Mouse (Mus musculus) heart, embryonic 15.5 days (tissue): ENCODE results near the gene Rasgrp1. TPM values are rescaled to one million over a fixed set of nuclear protein-coding genes. Genes with fewer than 3 reads are reported as not detected.

Experiments
- ATAC-seq: fragments of 200-750 bp; cut with Nextera tagmentation; replicated peaks from 2 replicates; pipeline ENCODE4 v1.8.0; 2017; ENCODE audit warnings: low read depth, moderate TSS enrichment; ENCODE audit not compliant: insufficient number of reproducible peaks, insufficient read depth, low FRiP score
- H3K27ac ChIP-seq: fragments of 300-500 bp; sonication (generic); 2 replicates; pipeline ENCODE4 v1.5.1; 2015; ENCODE audit warnings: mild to moderate bottlenecking, inconsistent platforms
- H3K27me3 ChIP-seq: fragments of 300-500 bp; sonication (generic); 2 replicates; pipeline ENCODE4 v1.6.1; 2015; ENCODE audit warnings: inconsistent platforms
- H3K36me3 ChIP-seq: fragments of 300-500 bp; sonication (generic); 2 replicates; pipeline ENCODE4 v1.6.1; 2015; ENCODE audit warnings: mild to moderate bottlenecking, inconsistent platforms
- H3K4me1 ChIP-seq: fragments of 300-500 bp; sonication (generic); replicated peaks from 2 replicates; pipeline ENCODE4 v1.6.1; 2015; ENCODE audit warnings: inconsistent platforms
- H3K4me2 ChIP-seq: fragments of 300-500 bp; sonication (generic); 2 replicates; pipeline ENCODE4 v1.6.1; 2015; ENCODE audit warnings: inconsistent platforms, mild to moderate bottlenecking, moderate library complexity
- H3K4me3 ChIP-seq: fragments of 300-500 bp; sonication (generic); 2 replicates; pipeline ENCODE4 v1.5.1; 2015; ENCODE audit warnings: mild to moderate bottlenecking, inconsistent platforms
- H3K9ac ChIP-seq: fragments of 300-500 bp; sonication (generic); 2 replicates; pipeline ENCODE4 v1.6.1; 2015; ENCODE audit warnings: mild to moderate bottlenecking, inconsistent platforms
- H3K9me3 ChIP-seq: fragments of 300-500 bp; sonication (generic); replicated peaks from 2 replicates; pipeline ENCODE4 v1.6.1; 2016; ENCODE audit warnings: inconsistent platforms
- WGBS: fragments of 180-500 bp; shearing (Covaris S2); methylation state at CpG from one replicate; pipeline ENCODE4 v1.1.7; 2015; ENCODE audit warnings: mixed read lengths; 5-methylcytosine and 5-hydroxymethylcytosine counted together
- polyA plus RNA-seq: library from polyadenylated mRNA; unstranded; fragments of >200 nt; fragmentation: Nextera tagmentation; extraction: Ambion mirVana; gene quantifications from 2 replicates; pipeline ENCODE4 v1.2.1, GENCODE M21; 2015

The Rasgrp1 gene
- polyA plus RNA-seq, 1 experiment from 2014 or later, result 0.19 TPM

DNA sequence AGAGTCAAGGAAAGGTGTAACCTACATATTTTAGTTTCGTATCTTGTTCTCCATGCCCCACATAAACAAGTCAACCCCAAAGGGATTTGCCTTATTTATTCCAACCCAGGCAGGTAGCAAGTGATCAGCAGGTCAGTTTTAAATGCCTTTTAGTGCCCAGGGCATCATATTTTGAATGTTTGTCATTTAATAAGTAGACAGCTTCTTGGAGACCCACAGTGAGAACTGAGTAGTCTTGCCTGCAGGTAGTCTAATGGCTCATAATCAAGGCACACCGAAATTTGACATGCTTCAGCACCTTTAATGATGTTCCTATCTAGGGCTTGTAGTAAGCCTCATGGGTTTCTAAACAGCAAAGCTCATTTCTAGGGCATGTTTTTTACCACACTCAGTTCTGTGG lies 21.3 kb upstream of the Rasgrp1 start:
- no peak for ATAC-seq
- H3K27ac ChIP-seq, result no peak overlapping the region
- no peaks in the 10 kb centered on the region for H3K36me3 ChIP-seq
- WGBS, result 88% methylated on average over 2 of the region's 2 CpGs
- H3K27me3 ChIP-seq, result no peaks in the 10 kb centered on the region
- H3K9me3 ChIP-seq, result no peaks in the 10 kb centered on the region
- no peak overlapping the region for H3K4me3 ChIP-seq
- no peak overlapping the region for H3K9ac ChIP-seq
- H3K4me2 ChIP-seq, result no peak overlapping the region
- no peaks in the 10 kb centered on the region for H3K4me1 ChIP-seq

DNA sequence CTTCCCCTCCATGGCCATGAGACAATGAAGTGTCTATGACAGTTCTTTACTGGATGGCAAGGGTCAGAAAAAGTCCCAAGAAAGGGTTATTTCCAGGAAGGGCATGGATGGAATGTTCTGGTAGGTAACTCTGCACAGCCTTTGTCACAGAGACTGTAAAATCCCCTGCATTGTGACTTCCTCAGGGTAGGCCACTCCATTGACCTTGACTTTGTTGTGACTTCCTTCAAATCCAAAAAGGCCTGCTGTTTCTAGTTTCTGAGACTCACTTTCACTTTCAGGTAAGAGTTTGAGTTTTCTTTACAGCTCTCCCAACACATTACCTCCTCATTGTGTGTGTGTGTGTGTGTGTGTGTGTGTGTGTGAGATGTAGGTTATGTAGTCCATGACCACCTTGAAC lies 15.1 kb upstream of the Rasgrp1 start:
- H3K4me3 ChIP-seq, result no peak overlapping the region
- H3K9me3 ChIP-seq, result no peaks in the 10 kb centered on the region
- H3K27ac ChIP-seq, result no peak overlapping the region
- H3K4me2 ChIP-seq, result no peak overlapping the region
- H3K9ac ChIP-seq, result no peak overlapping the region
- no peaks in the 10 kb centered on the region for H3K36me3 ChIP-seq
- no peak for ATAC-seq
- H3K4me1 ChIP-seq, result no peaks in the 10 kb centered on the region
- H3K27me3 ChIP-seq, result no peaks in the 10 kb centered on the region

DNA sequence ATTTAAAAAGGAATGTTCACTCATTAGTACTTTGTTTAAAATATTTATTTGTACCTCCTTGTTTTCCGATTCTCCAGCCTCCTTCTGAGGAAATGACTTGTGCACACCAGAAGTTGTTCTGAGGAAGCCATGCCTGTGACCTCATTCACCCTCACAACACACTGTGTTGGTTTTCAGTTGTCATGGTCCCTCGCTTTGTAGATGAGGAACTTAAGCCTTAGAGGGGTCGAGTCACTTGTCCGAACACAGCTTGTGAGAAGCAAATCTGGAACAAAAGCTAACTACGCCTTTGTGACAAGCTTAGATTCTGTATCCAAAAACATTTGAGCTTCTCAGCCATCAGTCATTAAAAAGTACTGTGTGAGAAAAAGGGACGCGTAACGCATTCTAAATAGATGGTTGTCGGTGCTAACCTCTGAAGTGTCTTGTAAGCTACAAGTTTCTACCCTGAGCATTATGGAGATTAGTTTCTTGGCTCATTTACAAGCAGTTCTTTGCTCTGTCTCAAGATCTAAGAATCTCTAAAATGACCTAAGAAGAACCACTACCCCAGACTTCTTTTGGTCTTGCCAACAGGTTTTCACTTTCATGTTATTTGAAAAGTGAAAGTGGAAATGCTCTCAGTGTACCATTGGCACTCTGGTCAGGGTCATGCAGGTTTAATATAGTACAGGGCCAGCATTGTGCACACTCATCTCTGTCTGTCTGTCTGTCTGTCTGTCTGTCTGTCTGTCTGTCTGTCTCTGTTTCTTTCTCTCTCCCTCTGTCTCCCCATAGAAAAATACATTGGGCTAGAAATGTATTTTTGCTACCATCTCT lies 9.7 kb upstream of the Rasgrp1 start:
- Histone ChIP-seq H3K36me3 (no peaks in the 10 kb centered on the region), H3K4me1 (no peaks in the 10 kb centered on the region), H3K4me3 (no peak overlapping the region), H3K4me2 (no peak overlapping the region), H3K27ac (no peak overlapping the region), H3K9me3 (no peaks in the 10 kb centered on the region), H3K9ac (no peak overlapping the region), H3K27me3 (no peaks in the 10 kb centered on the region)
- no peak for ATAC-seq
- WGBS, result 79% methylated on average over 9 of the region's 9 CpGs

DNA sequence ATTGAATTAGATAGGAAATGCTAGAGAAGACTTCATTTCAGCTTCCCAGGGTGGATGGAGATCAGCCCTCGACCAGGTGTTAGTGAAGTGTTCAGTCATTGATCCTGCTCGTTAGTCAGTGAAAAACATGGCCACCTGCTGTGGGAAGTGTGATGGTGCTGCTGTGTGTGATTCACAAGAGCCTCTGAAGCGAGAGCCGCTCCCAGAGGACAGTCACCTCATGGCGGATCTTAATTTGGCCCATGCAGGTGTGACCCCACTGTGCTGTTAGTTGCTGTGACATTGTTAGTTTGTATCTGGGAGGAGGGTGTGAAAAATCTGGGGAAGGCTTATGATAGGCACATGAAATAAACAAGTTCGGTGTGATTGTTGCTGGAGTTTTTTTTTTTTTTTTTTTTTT lies 7.3 kb upstream of the Rasgrp1 start:
- H3K27ac ChIP-seq, result no peak overlapping the region
- no peaks in the 10 kb centered on the region for H3K9me3 ChIP-seq
- no peaks in the 10 kb centered on the region for H3K27me3 ChIP-seq
- no peak overlapping the region for H3K4me2 ChIP-seq
- no peak for ATAC-seq
- H3K9ac ChIP-seq, result no peak overlapping the region
- no peak overlapping the region for H3K4me3 ChIP-seq
- H3K4me1 ChIP-seq, result no peaks in the 10 kb centered on the region
- no peaks in the 10 kb centered on the region for H3K36me3 ChIP-seq
- WGBS, result 45% methylated on average over 6 of the region's 6 CpGs

DNA sequence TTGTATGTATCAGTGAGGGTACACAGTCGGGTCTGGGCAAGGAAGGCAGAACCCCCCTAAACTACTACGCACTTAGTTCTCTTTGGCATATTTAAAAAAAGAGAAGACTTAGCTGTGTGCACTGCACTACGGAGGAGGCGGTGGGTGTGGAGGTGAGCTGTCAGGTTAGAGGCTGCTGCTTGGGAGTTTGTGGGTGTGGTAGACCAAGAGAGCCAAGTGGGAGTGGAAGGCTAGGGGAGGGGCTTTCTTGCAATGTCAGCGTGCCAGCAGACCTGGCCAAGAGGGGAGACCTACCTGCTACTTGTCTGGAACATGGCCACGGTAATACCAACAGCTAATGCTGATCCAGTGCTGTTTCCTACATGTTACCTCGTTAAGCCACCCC lies 431 bp upstream of the Rasgrp1 start:
- H3K9me3 ChIP-seq, result no peaks in the 10 kb centered on the region
- no peak overlapping the region for H3K9ac ChIP-seq
- H3K4me2 ChIP-seq, result peak overlapping the region; percentile 86
- H3K36me3 ChIP-seq, result no peaks in the 10 kb centered on the region
- ATAC-seq, result peak; percentile 20; the same call in 1 of the 2 replicates
- H3K27me3 ChIP-seq, result peaks cover 34% of the 10 kb centered on the region
- 32% methylated on average over 7 of the region's 7 CpGs for WGBS
- H3K4me1 ChIP-seq, result peaks cover 15% of the 10 kb centered on the region
- no peak overlapping the region for H3K27ac ChIP-seq
- H3K4me3 ChIP-seq, result peak overlapping the region; percentile 55

DNA sequence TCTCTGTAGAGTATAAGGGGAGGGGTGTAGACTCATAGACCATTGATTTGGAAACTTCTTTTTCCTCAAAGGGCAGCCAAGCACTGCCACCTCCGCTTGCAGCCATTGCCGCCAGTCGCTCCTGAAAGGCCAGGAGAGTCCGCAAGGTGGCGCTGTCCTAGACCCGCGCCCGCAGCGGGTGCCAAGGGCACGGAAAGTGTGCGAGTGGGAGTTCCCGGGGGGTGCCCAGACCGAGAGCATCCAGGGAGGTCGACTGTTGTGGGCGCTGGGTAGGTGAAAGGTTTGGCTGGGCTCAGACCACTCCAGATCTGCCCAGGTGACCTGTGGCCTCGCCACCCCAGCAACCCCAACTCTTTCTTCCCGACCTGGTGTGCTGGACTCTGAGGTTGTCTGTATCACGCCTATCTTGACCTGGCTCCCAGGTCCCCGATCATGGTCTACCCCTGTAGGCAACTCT lies 683 bp downstream of the Rasgrp1 start:
- 1% methylated on average over 19 of the region's 19 CpGs for WGBS
- Histone ChIP-seq H3K27me3 (peaks cover 34% of the 10 kb centered on the region), H3K4me2 (peak overlapping the region; percentile 86), H3K9ac (peak overlapping the region; percentile 43; the same call in 1 of the 2 replicates), H3K9me3 (no peaks in the 10 kb centered on the region), H3K27ac (no peak overlapping the region), H3K4me3 (peak overlapping the region; percentile 55), H3K36me3 (no peaks in the 10 kb centered on the region), H3K4me1 (peaks cover 15% of the 10 kb centered on the region)
- ATAC-seq, result peak; percentile 43

DNA sequence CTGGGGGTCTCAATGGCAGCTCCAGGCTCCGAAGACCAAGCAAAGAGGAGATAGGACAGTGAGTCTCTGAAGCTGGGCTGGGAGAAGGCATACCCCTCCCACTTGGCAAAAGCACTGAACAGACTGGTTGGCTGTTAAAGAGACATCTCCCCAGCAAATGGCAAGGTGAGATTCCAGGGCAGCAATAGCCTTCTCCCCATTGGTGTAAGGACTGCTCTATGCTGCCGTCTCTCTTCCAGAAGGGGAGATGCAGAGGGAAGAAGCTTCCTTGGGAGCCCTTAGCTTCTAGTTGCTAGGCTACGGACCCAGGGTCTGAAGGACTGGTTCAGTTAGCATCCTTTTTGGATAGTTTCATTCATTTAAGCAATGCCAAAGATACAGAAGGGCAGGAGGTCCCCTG lies 4.3 kb downstream of the Rasgrp1 start:
- Histone ChIP-seq H3K4me2 (no peak overlapping the region), H3K27me3 (peaks cover 25% of the 10 kb centered on the region), H3K9ac (no peak overlapping the region), H3K9me3 (no peaks in the 10 kb centered on the region), H3K4me1 (peaks cover 15% of the 10 kb centered on the region), H3K4me3 (no peak overlapping the region), H3K27ac (no peak overlapping the region), H3K36me3 (no peaks in the 10 kb centered on the region)
- ATAC-seq, result no peak
- 57% methylated on average over 3 of the region's 3 CpGs for WGBS

DNA sequence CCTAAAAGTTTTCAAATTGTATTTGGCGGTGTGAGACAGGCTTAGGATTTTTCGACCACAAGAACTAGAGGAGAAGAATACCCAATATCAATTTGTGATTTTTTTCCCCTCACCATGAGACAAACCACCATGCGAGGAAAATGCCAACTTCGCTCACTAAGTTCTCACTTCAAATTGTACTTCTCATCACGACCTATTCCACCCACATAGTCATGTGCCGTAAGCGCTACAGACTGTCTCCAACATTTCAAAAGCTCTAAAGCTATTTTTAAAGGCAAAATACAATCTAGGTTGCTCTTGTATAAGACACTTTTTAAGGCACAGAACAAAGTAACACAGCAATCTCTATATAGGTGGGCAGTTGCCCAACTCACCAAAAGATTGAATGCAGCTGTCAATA lies 4.9 kb downstream of the Rasgrp1 start:
- H3K9me3 ChIP-seq, result no peaks in the 10 kb centered on the region
- no peak overlapping the region for H3K4me3 ChIP-seq
- H3K9ac ChIP-seq, result no peak overlapping the region
- peaks cover 13% of the 10 kb centered on the region for H3K4me1 ChIP-seq
- H3K27ac ChIP-seq, result no peak overlapping the region
- no peaks in the 10 kb centered on the region for H3K36me3 ChIP-seq
- no peak overlapping the region for H3K4me2 ChIP-seq
- ATAC-seq, result no peak
- WGBS, result 86% methylated on average over 7 of the region's 7 CpGs
- peaks cover 19% of the 10 kb centered on the region for H3K27me3 ChIP-seq

DNA sequence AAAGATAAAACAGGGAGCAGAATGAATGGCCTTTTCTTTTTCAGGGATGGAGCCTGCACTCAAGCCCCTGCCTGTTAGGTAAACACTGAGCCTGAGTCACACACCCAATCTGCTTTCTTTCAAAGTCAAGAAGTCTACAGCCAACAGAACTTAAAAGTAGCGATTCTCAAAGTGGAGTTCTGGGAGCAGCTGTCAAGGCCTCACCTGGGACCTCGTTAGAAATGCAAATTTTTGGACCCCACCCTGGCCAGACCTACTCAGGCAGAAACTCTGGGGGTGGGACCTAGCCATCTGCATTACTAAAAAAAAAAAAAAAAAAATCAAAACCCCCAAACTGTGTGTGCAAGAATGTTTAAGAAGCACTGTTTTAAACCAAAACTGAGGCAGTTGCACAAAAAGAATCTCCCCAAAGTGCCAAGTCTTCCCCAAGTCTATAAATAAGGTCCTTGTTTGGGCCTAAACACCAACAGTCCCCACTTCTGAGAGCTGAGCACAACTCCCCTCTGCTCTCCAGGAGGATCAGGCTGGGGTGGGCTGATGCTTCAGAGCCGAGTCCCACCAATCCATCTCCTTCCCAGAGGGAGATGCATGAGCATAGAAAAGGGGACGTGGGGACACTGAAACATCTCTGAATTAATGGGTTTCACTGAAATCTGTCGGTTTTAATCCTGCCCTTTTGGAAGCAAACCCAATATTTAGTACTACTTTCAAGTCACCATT lies 5.7 kb downstream of the Rasgrp1 start:
- Histone ChIP-seq H3K4me2 (no peak overlapping the region), H3K9me3 (no peaks in the 10 kb centered on the region), H3K27me3 (peaks cover 11% of the 10 kb centered on the region), H3K9ac (no peak overlapping the region), H3K4me3 (no peak overlapping the region), H3K36me3 (no peaks in the 10 kb centered on the region), H3K4me1 (peaks cover 5% of the 10 kb centered on the region), H3K27ac (no peak overlapping the region)
- no peak for ATAC-seq
- WGBS, result 48% methylated on average over 5 of the region's 5 CpGs

DNA sequence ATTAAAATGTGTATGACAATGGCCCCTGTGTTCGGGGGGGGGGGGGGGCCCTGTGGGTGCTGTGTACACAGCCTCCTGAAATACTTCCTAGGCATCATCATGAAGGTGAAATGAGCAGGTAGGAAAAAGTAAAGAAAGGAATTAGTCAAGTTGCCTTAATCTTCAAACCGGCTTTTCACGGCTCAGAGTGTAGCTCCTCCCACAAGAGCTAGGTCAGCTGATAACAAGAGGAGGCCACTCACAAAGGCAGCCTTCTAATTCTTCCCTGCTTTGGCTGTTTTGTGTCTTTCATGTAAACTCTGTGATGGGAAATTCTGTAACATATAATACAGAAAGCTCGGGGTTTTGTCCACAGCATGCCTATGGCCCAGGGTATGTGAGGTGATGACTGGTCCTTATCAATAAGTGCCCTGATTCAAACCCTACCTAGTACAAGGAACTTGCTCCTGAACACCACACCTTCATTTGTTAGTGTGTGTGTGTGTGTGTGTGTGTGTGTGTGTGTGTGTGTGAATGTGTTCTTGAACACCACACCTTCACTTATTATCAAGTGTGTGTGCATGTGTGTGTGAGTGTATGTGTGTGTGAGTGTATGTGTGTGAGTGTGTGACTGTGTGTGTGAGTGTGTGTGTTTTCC lies 7.1 kb downstream of the Rasgrp1 start:
- no peak overlapping the region for H3K4me2 ChIP-seq
- WGBS, result 34% methylated on average over 4 of the region's 4 CpGs
- ATAC-seq, result no peak
- H3K4me3 ChIP-seq, result no peak overlapping the region
- H3K27me3 ChIP-seq, result no peaks in the 10 kb centered on the region; the same call in 1 of the 2 replicates
- H3K27ac ChIP-seq, result no peak overlapping the region
- no peaks in the 10 kb centered on the region for H3K4me1 ChIP-seq
- no peaks in the 10 kb centered on the region for H3K9me3 ChIP-seq
- no peaks in the 10 kb centered on the region for H3K36me3 ChIP-seq
- no peak overlapping the region for H3K9ac ChIP-seq

DNA sequence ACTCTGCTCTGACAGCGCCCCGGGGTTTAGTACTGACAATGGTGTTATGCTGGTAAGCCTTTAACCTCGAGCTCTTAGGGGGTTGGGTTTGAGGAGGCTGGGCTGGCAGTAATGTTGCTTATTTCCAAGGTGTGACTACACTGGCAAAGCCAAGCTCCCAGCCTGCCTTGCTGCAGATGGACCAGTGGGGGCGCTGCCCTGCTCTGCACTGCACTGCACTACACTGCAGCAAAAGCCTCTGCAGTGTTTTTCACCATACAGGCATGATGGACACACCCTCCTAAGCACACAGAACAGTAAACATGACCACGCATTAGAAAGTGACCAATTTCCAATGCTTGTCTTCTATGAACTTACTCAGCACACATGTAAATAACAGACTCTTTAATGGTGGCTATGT lies 11.2 kb downstream of the Rasgrp1 start:
- H3K27ac ChIP-seq, result no peak overlapping the region
- no peaks in the 10 kb centered on the region for H3K4me1 ChIP-seq
- ATAC-seq, result no peak
- no peak overlapping the region for H3K9ac ChIP-seq
- H3K27me3 ChIP-seq, result no peaks in the 10 kb centered on the region
- no peaks in the 10 kb centered on the region for H3K36me3 ChIP-seq
- no peak overlapping the region for H3K4me2 ChIP-seq
- H3K4me3 ChIP-seq, result no peak overlapping the region
- no peaks in the 10 kb centered on the region for H3K9me3 ChIP-seq
- 57% methylated on average over 5 of the region's 5 CpGs for WGBS
